Mouse (Mus musculus) limb, embryonic 15.5 days (tissue): ENCODE results near the gene Snx27. TPM values are rescaled to one million over a fixed set of nuclear protein-coding genes. Genes with fewer than 3 reads are reported as not detected.

Experiments used
- ATAC-seq: fragments of 200-750 bp; cut with Nextera tagmentation; 2 replicates; pipeline ENCODE4 v1.8.0; 2017; ENCODE audit warnings: low read depth, moderate TSS enrichment; ENCODE audit not compliant: insufficient number of reproducible peaks, low FRiP score, low TSS enrichment
- H3K27ac ChIP-seq: fragments of 300-500 bp; sonication (generic); 2 replicates; pipeline ENCODE4 v1.5.1; 2015; ENCODE audit warnings: moderate library complexity, mild to moderate bottlenecking, inconsistent platforms
- H3K27me3 ChIP-seq: fragments of 300-500 bp; sonication (generic); 2 replicates; pipeline ENCODE4 v1.6.1; 2015; ENCODE audit warnings: inconsistent platforms
- H3K36me3 ChIP-seq: fragments of 300-500 bp; sonication (generic); 2 replicates; pipeline ENCODE4 v1.6.1; 2015; ENCODE audit warnings: inconsistent platforms
- H3K4me1 ChIP-seq: fragments of 300-500 bp; sonication (generic); 2 replicates; pipeline ENCODE4 v1.6.1; 2015; ENCODE audit warnings: inconsistent platforms
- H3K4me2 ChIP-seq: fragments of 300-500 bp; sonication (generic); 2 replicates; pipeline ENCODE4 v1.6.1; 2015; ENCODE audit warnings: mild to moderate bottlenecking, inconsistent platforms
- H3K4me3 ChIP-seq: fragments of 300-500 bp; sonication (generic); 2 replicates; pipeline ENCODE4 v1.5.1; 2015; ENCODE audit warnings: mild to moderate bottlenecking, inconsistent platforms
- H3K9ac ChIP-seq: fragments of 300-500 bp; sonication (generic); 2 replicates; pipeline ENCODE4 v1.6.1; 2015; ENCODE audit warnings: inconsistent platforms
- H3K9me3 ChIP-seq: fragments of 300-500 bp; sonication (generic); 2 replicates; pipeline ENCODE4 v1.6.1; 2016; ENCODE audit warnings: inconsistent platforms
- WGBS: fragments of 180-500 bp; shearing (Covaris S2); methylation state at CpG from one replicate; pipeline ENCODE4 v1.1.7; 2015; 5-methylcytosine and 5-hydroxymethylcytosine counted together
- polyA plus RNA-seq: library from polyadenylated mRNA; unstranded; fragments of >200 nt; fragmentation: Nextera tagmentation; extraction: Ambion mirVana; gene quantifications from 2 replicates; pipeline ENCODE4 v1.2.1, GENCODE M21; 2015

Gene Snx27
- polyA plus RNA-seq, 1 experiment from 2014 or later: 45.7 TPM

DNA sequence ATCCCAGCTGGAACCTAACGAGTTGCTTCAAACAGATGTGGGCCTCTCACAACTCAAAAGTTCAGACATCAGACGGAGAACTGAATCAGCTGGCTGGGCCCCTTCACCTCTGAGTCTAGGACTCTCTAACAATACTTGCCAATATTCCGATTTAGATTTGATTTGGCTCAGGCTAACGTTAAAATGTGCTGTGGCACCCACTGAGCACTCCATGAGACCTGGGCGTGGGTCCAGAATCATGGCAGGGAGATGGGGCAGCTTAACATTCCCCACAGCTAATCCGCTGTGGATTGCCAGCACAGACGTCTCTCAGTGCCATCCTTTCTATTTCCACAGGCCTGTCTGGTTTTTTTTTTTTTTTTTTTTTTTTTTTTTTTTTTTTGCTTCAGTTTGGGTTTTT is 96.6 kb downstream of the Snx27 start:
- Histone ChIP-seq H3K9ac (no peak overlapping the region), H3K4me2 (no peak overlapping the region), H3K36me3 (0 out of 2 replicates have a peak, but pooled peaks cover 3% of the 10 kb centered on the region), H3K4me1 (0 out of 2 replicates have a peak, but pooled peaks cover 10% of the 10 kb centered on the region), H3K27ac (no peak overlapping the region), H3K27me3 (peaks cover 13% of the 10 kb centered on the region), H3K9me3 (no peaks in the 10 kb centered on the region), H3K4me3 (no peak overlapping the region)
- WGBS: 48% methylated on average over 7 of the region's 7 CpGs
- no peak for ATAC-seq

DNA sequence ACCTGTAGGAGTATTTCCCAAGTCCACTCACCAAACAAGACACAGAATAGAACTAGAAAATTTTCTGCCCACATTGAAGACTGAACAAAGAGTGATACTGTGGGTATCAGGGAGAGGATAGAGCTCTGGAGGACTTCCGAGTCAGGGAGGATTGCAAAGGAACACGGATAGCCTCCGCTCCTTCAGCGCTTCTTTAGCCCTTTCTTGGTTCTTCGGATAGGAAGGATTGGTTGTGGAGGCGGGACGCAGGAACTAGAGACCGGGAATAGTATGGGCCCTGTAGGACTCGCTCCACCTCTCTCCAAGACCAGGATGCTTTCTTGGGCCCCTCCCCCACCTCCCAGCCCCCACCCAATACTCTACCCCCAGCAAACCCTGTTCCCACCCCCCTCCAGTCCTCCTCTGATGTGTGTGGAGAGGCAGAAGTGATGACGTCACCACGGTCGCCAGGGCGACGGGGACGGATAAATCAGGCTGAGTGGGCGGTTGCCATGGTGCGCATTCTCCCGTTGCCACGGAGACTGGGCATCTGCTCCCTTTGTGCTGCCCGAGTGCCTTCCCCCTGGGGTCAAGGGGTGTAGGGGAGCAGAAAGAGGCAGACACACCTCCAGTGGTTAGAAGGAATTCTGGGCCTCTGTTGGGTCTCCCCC is 98.6 kb downstream of the Snx27 start:
- Histone ChIP-seq H3K36me3 (no peaks in the 10 kb centered on the region), H3K4me2 (no peak overlapping the region), H3K4me3 (no peak overlapping the region), H3K27ac (no peak overlapping the region), H3K27me3 (peaks cover 33% of the 10 kb centered on the region), H3K9ac (no peak overlapping the region), H3K4me1 (0 out of 2 replicates have a peak, but pooled peaks cover 12% of the 10 kb centered on the region), H3K9me3 (no peaks in the 10 kb centered on the region)
- 21% methylated on average over 20 of the region's 20 CpGs for WGBS
- ATAC-seq: no peak

DNA sequence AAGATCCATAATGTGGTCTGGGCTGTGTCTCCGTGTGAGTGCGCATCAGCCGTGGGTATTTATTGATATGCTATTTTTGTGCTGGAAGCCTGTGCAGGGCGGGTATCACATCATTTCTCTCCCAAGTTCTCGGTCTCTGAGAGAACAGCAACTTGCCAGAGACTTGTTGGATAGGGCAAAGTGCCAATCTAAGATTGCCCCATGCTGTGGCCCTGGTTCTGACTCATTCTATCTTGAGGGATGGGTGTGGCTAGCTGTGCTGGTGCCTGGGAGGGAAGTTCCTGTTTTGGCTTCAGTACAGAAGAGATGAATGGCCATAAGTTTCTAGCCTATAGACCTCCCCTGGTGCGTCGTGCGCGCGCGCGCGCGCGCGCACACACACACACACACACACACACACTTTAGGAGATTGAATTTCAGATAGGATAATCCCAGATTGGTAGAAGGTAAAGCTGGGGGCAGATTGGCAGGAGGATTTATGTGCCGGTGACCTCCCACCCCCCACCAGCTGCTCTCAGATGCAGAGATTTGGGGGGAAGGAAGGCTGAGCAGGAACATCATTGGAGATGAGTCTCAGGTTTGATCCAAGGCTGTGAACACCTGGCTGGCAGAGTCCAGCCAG is 99.6 kb downstream of the Snx27 start:
- 79% methylated on average over 17 of the region's 17 CpGs for WGBS
- 0 out of 2 replicates have a peak, but pooled peaks cover 12% of the 10 kb centered on the region for H3K4me1 ChIP-seq

DNA sequence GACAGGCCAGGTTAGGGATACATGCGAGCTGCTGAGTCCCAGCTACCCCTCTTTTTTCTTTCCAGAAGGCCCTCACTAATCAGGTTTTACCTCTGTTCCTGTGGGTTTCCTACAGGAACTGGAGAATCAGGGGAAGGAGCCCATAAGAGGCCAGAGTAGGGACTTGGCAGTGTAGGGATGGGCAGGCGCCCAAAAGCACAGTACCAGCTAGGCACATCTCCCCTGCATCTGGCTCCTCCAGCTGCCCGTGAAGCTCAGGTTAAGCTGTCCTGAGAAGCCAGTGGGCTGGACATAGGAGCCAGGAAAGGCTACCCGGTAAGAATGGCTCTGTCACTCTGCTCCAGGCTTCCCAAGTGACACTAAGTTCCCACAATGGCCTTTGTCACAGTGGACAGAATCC is 101.1 kb downstream of the Snx27 start:
- 70% methylated on average over 4 of the region's 4 CpGs for WGBS
- Histone ChIP-seq H3K27ac (no peak overlapping the region), H3K36me3 (no peaks in the 10 kb centered on the region), H3K9me3 (no peaks in the 10 kb centered on the region), H3K27me3 (peaks cover 39% of the 10 kb centered on the region), H3K4me2 (no peak overlapping the region), H3K4me3 (no peak overlapping the region), H3K9ac (no peak overlapping the region), H3K4me1 (0 out of 2 replicates have a peak, but pooled peaks cover 9% of the 10 kb centered on the region)
- no peak for ATAC-seq

More for the DNA sequence above, 99.6 kb downstream of the Snx27 start:
- H3K4me3 ChIP-seq: no peak overlapping the region
- H3K4me2 ChIP-seq: no peak overlapping the region
- no peak overlapping the region for H3K27ac ChIP-seq
- H3K36me3 ChIP-seq: no peaks in the 10 kb centered on the region
- peaks cover 39% of the 10 kb centered on the region for H3K27me3 ChIP-seq
- H3K9ac ChIP-seq: no peak overlapping the region
- ATAC-seq: no peak
- H3K9me3 ChIP-seq: no peaks in the 10 kb centered on the region

DNA sequence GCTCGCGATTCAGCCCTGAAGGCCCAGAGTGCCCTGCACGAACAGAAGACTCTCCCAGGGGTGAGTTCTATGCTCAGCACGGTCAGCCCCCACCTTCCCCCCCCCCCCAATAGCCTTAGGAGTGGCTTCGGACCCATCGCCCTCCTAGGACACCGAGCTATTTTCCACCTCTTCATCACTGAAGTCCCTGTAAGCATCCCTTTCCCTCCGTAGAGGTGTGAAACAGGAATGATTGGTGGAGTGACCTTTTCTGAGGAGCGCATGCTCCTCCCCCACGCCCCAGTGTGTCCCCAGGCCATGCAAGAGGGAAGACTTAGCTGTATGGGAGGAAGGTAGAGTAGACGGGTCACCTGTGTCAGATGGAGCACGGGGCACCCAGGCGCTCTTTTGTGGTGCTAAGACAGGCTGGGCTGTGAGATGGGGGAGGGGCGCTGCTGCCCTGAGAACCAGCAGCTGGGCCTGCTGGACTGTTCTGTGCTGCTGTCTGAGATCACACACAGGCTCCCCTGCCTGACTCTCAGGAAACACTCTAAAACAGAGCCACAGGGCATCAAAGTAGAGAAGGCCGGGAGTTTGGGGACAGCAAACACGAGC is 102.1 kb downstream of the Snx27 start, which contains the start of gene Riiad1:
Gene Riiad1, minus strand, starts transcription at position 51 of the 594 bp plus-strand sequence.
- no peak for ATAC-seq
- Histone ChIP-seq H3K9ac (no peak within 1 kb of the TSS), H3K9me3 (no peaks in the 10 kb centered on the region), H3K27me3 (peaks cover 39% of the 10 kb centered on the region), H3K4me2 (no peak within 1 kb of the TSS), H3K27ac (no peak within 1 kb of the TSS), H3K4me1 (0 out of 2 replicates have a peak, but pooled peaks cover 3% of the 10 kb centered on the region), H3K36me3 (no peaks in the 10 kb centered on the region), H3K4me3 (no peak within 1 kb of the TSS)
- 11% methylated on average over 16 of the region's 16 CpGs for WGBS

DNA sequence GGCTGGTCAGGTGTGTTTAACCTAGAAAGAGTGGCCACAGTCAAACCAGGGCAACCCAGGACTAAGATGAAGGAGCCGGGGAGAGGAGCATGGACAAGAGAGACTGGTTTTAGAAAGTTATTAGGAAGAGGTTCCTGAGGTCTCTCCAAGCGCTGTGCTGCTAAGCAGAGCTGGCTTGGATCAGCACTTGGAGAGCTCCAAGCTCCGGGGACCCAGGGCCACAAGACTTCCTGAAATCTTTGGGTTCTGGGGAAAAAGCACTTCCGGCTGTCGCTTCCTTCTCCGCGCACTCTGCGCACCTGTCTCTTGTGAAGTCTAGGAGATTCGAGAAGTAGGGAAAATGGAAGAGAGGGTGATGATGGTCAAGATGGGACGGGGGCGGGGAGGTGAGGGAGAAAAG is 103.0 kb downstream of the Snx27 start:
- Histone ChIP-seq H3K9me3 (no peaks in the 10 kb centered on the region), H3K27ac (no peak overlapping the region), H3K36me3 (no peaks in the 10 kb centered on the region), H3K4me1 (0 out of 2 replicates have a peak, but pooled peaks cover 2% of the 10 kb centered on the region), H3K9ac (no peak overlapping the region), H3K4me2 (no peak overlapping the region), H3K4me3 (no peak overlapping the region), H3K27me3 (peaks cover 39% of the 10 kb centered on the region)
- 7% methylated on average over 11 of the region's 11 CpGs for WGBS
- ATAC-seq: no peak

DNA sequence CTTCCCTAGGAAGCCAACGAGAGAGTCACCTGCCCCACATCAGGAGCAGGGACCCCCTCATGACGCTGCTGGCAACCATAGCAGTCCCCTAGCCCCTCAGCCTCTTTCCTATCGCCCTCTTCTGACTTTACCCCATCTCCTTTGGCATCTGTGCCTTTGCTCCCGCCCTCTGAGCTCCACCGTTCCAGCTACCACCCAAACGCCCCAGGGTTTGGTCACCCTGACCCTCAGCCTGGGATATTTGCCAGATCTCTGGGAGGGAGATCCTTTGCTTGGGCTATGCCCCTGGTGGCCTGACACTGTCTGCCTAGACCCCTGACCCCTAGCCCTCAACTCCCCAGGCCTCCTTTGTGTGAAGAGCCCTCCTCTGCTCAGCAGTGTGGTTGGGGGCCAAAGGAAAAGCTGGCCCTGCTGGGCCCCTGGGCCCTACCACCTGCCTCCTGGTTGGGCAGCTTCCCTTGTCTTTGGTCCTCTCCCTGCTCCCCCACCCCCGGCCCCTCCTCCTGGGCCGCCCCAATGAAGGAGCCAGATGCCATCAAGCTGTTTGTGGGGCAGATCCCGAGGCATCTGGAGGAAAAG is 103.8 kb downstream of the Snx27 start:
- Histone ChIP-seq H3K9ac (no peak overlapping the region), H3K4me1 (0 out of 2 replicates have a peak, but pooled peaks cover 2% of the 10 kb centered on the region), H3K27me3 (peaks cover 39% of the 10 kb centered on the region), H3K9me3 (no peaks in the 10 kb centered on the region), H3K4me2 (no peak overlapping the region), H3K4me3 (no peak overlapping the region), H3K27ac (no peak overlapping the region), H3K36me3 (no peaks in the 10 kb centered on the region)
- ATAC-seq: no peak
- 6% methylated on average over 9 of the region's 9 CpGs for WGBS

DNA sequence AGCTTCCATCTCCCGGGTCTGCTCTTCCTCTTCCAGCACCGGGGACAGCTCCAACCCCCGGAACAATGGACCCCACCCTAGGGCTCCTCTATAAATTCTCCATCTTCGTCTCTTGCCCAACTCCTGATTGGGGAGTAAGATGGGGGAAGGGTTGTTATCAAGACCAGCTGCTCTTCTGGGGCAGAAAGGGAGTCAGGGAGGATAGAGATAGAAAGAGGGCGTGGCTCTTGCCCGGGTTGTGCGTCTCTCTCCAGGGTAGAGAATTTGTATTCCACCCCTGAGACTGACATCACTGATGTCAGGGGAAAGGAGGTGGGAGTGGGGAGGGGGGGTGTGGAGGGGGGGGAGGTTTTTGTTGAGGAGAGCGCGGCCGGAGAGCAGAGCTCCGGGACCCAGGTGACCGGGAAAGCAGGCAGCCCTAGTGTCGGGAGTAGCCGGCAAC is 104.5 kb downstream of the Snx27 start, which contains the start of gene Celf3:
Gene Celf3, plus strand, starts transcription at position 315 of the 442 bp plus-strand sequence.
- H3K27me3 ChIP-seq: peaks cover 39% of the 10 kb centered on the region
- no peak within 1 kb of the TSS for H3K4me3 ChIP-seq
- 2% methylated on average over 13 of the region's 14 CpGs for WGBS
- H3K4me2 ChIP-seq: no peak within 1 kb of the TSS
- H3K4me1 ChIP-seq: peaks cover 3% of the 10 kb centered on the region; the same call in 1 of the 2 replicates
- no peak within 1 kb of the TSS for H3K27ac ChIP-seq
- no peak for ATAC-seq
- H3K9ac ChIP-seq: no peak within 1 kb of the TSS
- no peaks in the 10 kb centered on the region for H3K9me3 ChIP-seq
- H3K36me3 ChIP-seq: no peaks in the 10 kb centered on the region

DNA sequence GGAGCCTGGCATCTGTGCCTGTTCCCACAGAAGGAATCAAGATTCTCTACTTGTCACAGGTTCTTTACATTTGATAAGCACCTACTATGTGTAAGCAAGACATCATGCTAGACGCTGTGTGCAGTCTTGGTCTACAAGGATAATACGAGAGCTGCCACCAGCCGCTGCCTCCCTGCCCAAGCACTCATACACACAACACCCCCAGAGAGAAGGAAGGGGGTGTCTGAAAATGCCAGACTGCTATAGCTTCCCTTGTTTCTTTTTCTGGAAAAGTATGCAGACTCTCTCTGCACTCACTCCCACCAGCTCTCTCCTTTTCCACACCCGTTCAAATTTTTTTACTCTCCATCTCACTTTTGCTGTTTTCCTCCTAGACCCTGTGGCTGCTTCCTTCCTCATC is 105.1 kb downstream of the Snx27 start:
- Histone ChIP-seq H3K9me3 (no peaks in the 10 kb centered on the region), H3K36me3 (no peaks in the 10 kb centered on the region), H3K4me1 (peaks cover 8% of the 10 kb centered on the region), H3K27me3 (peaks cover 36% of the 10 kb centered on the region), H3K9ac (no peak overlapping the region), H3K27ac (no peak overlapping the region), H3K4me2 (no peak overlapping the region), H3K4me3 (no peak overlapping the region)
- WGBS: 50% methylated on average over 4 of the region's 4 CpGs
- no peak for ATAC-seq

DNA sequence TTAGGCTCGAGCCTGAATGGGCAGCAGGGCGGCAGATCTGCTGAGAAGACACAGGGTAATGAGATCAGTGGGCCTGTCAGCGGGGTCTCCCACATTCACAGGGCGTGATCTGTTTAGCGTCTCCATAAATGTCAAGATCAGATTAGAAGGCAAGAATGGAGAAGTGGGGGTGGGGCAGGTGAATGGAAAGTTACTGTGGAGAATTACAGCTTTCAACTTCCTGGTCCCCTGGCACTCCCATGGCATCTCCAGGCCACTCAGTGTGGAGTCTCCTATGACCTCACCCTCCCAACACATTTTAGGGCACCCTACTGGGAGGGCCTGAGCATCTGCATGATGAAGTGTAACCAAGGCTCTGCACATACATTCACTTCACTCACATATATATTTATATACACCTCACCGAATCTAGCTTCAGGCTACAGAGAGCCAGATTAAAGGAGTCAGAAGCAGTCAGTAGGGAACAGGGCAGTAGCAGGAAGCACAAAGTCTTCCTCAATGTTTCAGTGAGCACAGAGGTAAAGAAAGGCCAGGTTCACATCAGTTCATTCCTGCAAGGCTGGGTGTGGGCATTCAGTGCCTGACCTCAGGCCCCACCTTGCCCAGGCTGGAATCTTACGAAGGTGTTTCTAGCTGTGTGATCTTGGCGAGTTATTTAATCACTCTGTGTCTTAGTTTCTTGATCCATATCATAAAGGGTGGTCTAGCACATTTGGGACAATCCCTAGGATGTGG is 106.0 kb downstream of the Snx27 start:
- no peak overlapping the region for H3K4me2 ChIP-seq
- 34% methylated on average over 8 of the region's 8 CpGs for WGBS
- ATAC-seq: no peak
- H3K27ac ChIP-seq: no peak overlapping the region
- no peaks in the 10 kb centered on the region for H3K36me3 ChIP-seq
- no peaks in the 10 kb centered on the region for H3K9me3 ChIP-seq
- H3K27me3 ChIP-seq: peaks cover 31% of the 10 kb centered on the region
- no peak overlapping the region for H3K9ac ChIP-seq
- H3K4me1 ChIP-seq: peaks cover 11% of the 10 kb centered on the region
- H3K4me3 ChIP-seq: no peak overlapping the region

DNA sequence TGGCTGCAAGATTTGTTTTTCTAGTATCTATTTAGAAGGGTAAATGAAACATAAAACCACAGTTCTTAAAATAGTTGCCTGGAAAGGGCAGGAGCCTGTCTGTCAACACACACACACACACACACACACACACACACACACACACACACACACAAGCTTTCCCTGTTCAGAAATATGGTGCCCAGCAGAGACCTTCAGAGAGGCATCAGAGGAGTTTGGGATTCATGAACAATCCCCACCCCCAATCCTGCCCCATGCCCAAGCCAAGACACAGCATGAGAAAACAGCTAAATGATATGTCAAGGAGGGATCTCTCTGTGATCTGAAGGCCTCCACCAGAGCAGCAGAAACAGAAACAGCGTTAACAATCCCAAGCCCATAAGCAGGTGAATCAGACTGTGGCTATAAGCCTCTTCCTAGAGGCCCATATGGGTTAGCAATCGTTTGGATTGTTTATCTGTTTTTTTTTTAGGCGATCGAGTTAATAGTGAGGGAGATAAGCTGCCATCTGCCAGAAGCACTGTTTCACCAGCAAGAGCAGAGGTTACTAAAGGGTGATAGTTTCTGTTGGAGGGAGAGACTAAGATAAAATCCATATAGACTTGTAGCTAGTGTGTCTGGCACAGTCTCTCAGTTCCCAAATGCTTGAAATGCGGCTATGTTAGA is 108.8 kb downstream of the Snx27 start:
- no peaks in the 10 kb centered on the region for H3K9me3 ChIP-seq
- peaks cover 12% of the 10 kb centered on the region for H3K4me1 ChIP-seq
- no peaks in the 10 kb centered on the region for H3K36me3 ChIP-seq
- ATAC-seq: no peak
- no peak overlapping the region for H3K4me3 ChIP-seq
- peaks cover 4% of the 10 kb centered on the region for H3K27me3 ChIP-seq
- H3K4me2 ChIP-seq: no peak overlapping the region
- WGBS: 61% methylated on average over 5 of the region's 5 CpGs
- no peak overlapping the region for H3K9ac ChIP-seq
- no peak overlapping the region for H3K27ac ChIP-seq
